Mouse (Mus musculus) cortical plate, adult 2 months (tissue): ENCODE data around the gene Elf4. TPM values are rescaled to one million over a fixed set of nuclear protein-coding genes. Genes with fewer than 3 reads are reported as not detected.

Experiments used
- H3K27ac ChIP-seq: fragments of 200-500 bp; 2 replicates; pipeline ENCODE4 v1.5.1; 2012; ENCODE audit warnings: low read length, control low read depth, inconsistent platforms; ENCODE audit not compliant: insufficient read depth
- H3K4me1 ChIP-seq: fragments of 200-500 bp; 2 replicates; pipeline ENCODE4 v1.6.1; 2011; ENCODE audit warnings: low read length; ENCODE audit not compliant: control insufficient read depth, insufficient read depth
- H3K4me3 ChIP-seq: fragments of 200-500 bp; 2 replicates; pipeline ENCODE4 v1.5.1; 2011; ENCODE audit warnings: mild to moderate bottlenecking, low read length, control low read depth; ENCODE audit not compliant: insufficient read depth
- CTCF ChIP-seq: fragments of 200-500 bp; IDR thresholded peaks from 2 replicates; pipeline ENCODE4 v1.5.1; 2011; ENCODE audit warnings: mild to moderate bottlenecking, control low read depth, low read length; ENCODE audit not compliant: insufficient read depth; ENCODE audit errors: extremely low read depth
- POLR2A ChIP-seq: fragments of 200-500 bp; IDR thresholded peaks from 2 replicates; pipeline ENCODE4 v1.6.1; 2011; ENCODE audit warnings: mild to moderate bottlenecking, low read length, control low read depth; ENCODE audit not compliant: insufficient read depth; ENCODE audit errors: extremely low read depth
- polyA plus RNA-seq: library from polyadenylated mRNA; depleted of rRNA; stranded (reverse); fragments of >200 nt; gene quantifications from 2 replicates; pipeline ENCODE4 v1.2.3, GENCODE M21; 2012; rRNA removed

Gene Elf4
- polyA plus RNA-seq: 0.76 and 0.79 TPM in 2 replicates

DNA sequence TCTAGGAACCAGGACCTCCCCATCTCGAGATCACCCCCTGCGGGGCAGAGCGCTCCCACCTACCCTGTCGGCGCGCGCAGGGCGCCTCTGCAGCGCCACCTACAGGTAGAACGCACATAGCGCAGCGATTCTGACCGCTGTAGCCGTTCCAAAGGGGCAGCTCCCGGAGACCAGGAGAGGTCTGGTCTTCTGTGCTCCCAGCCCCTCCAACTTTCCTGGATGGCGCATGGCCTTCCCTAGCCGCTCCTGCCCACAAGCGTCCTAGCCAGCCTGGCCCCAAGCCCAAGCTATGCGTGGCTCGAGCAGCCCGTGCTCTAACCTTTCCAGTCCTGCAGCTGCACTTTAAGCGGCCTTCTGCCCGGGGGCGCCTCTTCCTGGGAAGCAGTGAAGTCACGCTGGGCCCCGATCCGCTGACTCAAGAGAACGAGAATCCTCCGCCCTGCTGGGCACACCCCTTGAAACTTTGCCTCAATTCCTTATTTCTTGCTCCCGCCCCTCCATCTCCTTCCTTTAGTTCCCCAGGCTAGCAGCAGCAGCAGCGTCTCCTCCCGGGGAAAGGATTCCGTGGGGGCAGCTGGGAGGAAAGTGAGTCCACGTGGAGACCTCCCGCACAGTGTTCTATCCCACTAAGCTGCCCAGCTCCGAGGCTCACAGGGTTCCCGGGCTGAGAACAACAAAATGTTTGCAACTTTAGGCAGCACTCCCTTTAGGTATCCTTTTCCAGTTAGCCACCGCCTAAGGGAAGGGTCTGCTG lies at the start of gene Elf4:
TSS of gene Elf4 (minus strand) at position 379 of the 754 bp plus-strand sequence.
- TF ChIP-seq CTCF (peak; percentile 61), POLR2A (no peak)
- Histone ChIP-seq H3K4me1 (no peaks in the 10 kb centered on the region), H3K27ac (no peak within 1 kb of the TSS), H3K4me3 (peak within 1 kb of the TSS; percentile 40)

DNA sequence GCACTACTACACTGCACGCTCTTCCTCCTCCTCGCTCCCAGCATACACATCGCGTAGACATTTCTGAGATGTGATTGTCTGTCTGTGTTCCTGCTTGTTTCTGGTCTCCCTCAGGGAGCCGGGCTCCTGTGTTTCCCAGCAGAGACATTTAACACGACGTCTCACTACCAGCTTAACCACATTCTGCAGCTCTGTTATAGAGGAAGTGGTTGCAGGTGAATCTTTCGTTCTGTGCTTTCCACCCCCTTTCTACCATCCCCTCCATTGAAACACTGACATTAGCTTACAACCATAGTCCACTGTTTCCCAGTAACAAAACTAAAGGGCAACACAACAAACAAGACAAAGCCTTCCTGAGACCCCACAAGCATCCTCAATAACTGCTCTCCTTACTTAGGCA lies 30.8 kb upstream of the Elf4 start:
- no peak overlapping the region for H3K27ac ChIP-seq
- TF ChIP-seq POLR2A (no peak), CTCF (no peak)
- no peak overlapping the region for H3K4me3 ChIP-seq
- H3K4me1 ChIP-seq: no peaks in the 10 kb centered on the region

DNA sequence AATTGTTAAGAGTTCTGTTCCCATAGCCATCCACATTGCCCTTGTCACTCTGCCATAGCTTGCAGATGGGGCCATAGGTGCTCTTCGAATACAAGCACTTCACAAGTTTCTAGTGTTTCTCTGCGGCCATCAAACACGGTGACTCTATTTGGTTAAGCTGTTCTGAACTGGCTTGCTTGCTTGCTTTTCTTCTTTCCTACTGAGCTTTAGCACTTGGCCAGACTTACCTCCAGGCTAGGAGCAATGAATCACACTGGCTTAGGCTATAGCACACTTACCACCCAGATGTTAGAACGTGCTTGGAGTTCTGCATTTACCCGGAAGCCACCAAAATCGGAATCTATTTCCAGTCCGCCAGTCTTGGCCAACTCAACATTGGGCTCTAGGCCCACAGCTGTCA lies 18.8 kb upstream of the Elf4 start:
- Histone ChIP-seq H3K4me1 (no peaks in the 10 kb centered on the region), H3K4me3 (no peak overlapping the region), H3K27ac (no peak overlapping the region)
- TF ChIP-seq POLR2A (no peak), CTCF (no peak)

DNA sequence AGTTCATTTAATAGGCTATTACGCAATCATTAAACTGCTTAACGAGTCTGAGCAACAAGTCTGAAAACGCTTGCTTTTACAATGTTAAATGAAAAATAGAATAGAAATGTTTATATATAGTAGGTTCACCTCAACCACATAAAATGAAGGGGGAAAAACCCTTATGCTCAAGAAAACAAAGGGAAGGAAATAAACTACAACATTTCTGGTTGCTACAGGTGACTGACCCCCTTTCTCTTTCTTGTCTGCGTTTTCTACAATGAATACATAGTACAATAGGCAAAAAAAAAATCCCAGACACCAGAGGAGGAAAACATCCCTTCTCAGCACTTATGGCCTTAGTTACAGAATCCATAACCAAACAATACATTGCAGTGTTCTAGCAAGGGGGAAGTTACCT lies 18.2 kb upstream of the Elf4 start:
- H3K4me1 ChIP-seq: no peaks in the 10 kb centered on the region
- H3K4me3 ChIP-seq: no peak overlapping the region
- TF ChIP-seq CTCF: no peak
- no peak for TF ChIP-seq POLR2A

DNA sequence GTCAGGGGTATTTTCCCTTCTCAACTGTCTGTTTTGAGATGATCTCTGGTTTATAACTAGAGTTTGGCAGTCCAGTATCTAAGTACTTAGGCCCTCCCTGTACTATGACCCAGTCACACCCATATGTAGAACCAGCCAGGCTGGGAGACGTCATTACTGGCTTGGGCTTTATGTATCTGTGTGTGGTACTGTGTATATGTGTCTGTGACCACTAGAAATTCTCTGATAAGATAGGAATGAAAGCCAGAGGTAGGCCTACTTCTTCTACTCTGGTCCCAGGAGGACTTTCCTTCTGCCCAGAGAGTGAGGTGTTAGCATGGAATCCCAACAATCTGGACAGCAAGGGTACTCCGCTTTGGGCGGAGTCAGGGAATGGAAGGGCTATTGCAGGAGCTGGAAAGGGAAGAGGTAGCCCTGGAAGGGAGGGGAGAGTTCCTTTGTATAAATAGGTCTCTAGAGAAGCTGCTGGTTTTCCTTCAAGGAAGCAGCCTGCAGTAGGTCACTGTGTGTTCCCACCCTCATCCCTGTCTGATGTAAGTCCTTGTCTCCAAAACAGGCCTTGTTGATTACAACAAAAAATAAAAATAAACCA lies 4.5 kb upstream of the Elf4 start:
- H3K27ac ChIP-seq: no peak overlapping the region
- H3K4me1 ChIP-seq: no peaks in the 10 kb centered on the region
- no peak for TF ChIP-seq POLR2A
- TF ChIP-seq CTCF: no peak
- H3K4me3 ChIP-seq: no peak overlapping the region

More for the DNA sequence above, 18.2 kb upstream of the Elf4 start:
- no peak overlapping the region for H3K27ac ChIP-seq

DNA sequence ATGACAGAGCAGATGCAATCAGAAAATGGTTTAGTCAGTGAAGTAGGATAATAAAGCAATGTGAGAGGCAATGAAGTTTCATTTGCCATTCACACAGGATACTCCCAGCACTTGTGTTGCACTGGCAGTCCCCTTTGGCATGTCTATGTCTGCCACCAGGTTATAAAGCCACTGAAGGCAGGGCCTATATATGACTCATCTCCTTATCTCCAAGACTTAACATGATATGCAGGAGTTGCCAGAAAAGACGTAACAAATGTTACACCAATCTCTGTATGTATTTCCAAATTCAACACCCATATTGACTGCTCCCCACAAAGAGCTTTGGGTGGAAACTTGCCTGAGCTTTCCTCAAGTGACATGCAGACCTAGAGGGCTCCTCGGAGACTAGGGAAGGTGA lies 3.2 kb upstream of the Elf4 start:
- TF ChIP-seq POLR2A (no peak), CTCF (no peak)
- Histone ChIP-seq H3K4me3 (no peak overlapping the region), H3K4me1 (no peaks in the 10 kb centered on the region), H3K27ac (no peak overlapping the region)

DNA sequence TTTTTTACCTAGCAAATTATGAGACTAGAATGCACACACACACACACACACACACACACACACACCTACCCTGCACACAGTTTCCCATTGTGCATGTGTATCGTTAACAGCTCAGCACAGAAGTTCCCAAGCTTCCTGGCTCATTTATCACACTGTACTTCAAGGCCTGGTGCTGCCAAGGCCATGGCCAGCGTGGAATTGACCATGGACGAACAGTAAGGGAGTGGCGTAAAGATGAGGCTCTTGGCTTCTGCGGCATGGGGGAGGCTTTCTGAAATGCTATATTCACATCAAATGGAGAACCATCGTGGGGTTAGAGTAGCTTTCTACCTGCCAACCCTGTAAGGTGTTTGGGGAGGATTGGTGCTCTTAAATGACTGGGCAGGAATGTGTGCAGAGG lies 1.5 kb upstream of the Elf4 start:
- H3K27ac ChIP-seq: no peak overlapping the region
- no peak for TF ChIP-seq CTCF
- TF ChIP-seq POLR2A: no peak
- H3K4me1 ChIP-seq: no peaks in the 10 kb centered on the region
- H3K4me3 ChIP-seq: no peak overlapping the region

DNA sequence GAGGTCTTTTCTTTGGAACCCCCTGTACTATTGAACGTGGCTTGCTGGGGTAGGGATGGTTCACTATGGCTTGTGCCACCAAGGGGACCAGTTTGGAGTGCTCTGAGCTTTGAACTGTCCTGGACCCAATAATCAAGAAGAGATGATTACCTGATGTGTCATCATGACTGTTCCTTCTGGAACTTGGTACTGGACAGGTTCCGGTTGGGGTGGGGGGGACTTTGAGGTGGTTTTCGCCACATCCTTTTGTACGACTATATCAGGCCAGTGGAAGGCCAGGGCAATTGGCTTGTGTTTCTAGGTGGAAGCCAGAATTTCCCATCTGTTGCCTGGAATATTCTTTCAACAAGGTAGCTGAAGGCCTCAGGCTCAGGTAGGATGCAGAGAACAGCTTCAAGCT lies 704 bp upstream of the Elf4 start:
- TF ChIP-seq CTCF: no peak
- no peak for TF ChIP-seq POLR2A
- H3K27ac ChIP-seq: no peak overlapping the region

DNA sequence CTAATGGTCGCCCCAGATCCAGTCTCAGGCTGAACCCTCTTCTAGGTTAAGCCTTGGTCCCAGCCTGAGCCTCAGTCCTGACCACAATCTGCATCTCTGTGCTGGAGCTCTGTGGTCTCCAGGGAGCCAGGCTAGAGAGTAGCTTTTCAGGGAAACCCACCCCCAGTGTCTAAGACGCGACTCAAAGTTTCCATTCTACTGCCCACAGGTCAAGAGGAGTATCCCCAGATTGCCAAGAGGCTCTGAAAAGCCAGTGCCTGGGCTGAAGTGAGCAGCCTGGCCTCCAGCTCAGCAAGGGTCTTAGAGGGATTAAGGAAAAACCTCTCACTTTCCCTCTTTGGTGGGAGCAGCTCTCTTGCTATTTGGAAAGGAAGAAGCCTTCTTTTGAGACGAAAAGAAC lies 635 bp downstream of the Elf4 start:
- no peaks in the 10 kb centered on the region for H3K4me1 ChIP-seq
- TF ChIP-seq POLR2A: no peak
- TF ChIP-seq CTCF: no peak
- H3K4me3 ChIP-seq: peak overlapping the region; percentile 40; the same call in 1 of the 2 replicates
- H3K27ac ChIP-seq: no peak overlapping the region

More for the DNA sequence above, 704 bp upstream of the Elf4 start:
- H3K4me3 ChIP-seq: no peak overlapping the region
- no peaks in the 10 kb centered on the region for H3K4me1 ChIP-seq

DNA sequence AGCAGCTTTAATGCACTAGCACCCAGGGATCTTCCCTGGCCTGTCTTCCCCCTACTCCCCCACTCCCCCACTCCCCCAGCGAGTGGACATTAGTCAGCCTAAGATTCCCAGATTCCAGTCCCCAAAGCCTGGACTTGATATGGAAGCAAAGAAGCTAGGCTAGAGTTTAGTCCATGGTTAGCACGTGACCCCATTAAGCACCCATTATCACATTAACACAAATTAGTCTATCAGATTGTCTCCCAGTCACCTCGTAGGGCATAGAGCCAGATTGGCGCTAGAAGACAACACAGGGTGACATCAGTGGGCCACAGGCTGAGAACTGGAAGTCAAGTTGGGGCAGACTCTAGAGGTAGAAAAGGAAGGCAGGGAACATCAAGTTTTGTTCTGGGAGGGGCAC lies 1.9 kb downstream of the Elf4 start:
- no peak for TF ChIP-seq CTCF
- TF ChIP-seq POLR2A: no peak
- no peaks in the 10 kb centered on the region for H3K4me1 ChIP-seq
- no peak overlapping the region for H3K27ac ChIP-seq
- H3K4me3 ChIP-seq: no peak overlapping the region

DNA sequence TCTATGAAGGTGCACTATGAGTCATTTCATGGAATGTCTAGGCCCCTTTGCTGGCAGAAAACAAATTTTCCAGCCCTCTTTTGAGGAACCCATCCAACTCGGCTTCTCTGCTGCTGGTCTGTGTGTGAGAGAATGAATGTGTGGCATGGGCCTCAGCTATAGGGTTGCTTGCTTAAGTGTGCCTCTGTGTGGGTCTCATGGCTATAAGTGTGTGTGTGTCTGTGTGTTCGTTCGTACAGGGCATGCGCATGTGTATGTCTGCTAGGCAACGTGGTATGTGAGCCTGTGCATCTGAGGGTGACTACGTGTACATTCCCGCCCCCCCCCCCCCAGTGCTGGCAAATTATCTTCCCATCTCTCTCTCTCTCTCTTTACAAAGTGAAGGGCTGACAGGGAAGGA lies 2.4 kb downstream of the Elf4 start:
- H3K27ac ChIP-seq: no peak overlapping the region
- no peak overlapping the region for H3K4me3 ChIP-seq
- no peak for TF ChIP-seq POLR2A
- TF ChIP-seq CTCF: no peak
- no peaks in the 10 kb centered on the region for H3K4me1 ChIP-seq

DNA sequence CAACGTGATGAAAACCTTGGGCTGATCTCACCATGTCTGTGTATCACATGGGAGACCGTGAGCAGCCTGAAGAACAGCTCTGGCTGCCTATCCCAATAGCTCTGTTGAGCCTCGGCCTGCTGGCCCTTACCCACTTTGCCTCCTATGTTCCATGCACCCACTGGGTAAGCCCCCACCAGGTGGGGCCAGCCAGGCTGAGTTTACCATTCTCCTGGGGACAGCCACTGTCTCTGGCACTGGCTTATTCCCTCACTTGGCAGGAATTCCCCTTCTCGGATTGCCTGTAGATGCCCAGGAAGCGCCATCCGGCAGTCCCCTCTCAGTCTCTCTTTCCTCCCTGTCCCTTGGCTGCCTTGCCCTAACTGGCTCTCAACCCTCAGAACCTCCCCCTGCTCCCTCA lies 6.0 kb downstream of the Elf4 start:
- H3K4me1 ChIP-seq: no peaks in the 10 kb centered on the region
- H3K4me3 ChIP-seq: no peak overlapping the region
- no peak for TF ChIP-seq CTCF
- TF ChIP-seq POLR2A: no peak
- no peak overlapping the region for H3K27ac ChIP-seq
